Mouse (Mus musculus): ENCODE data around the gene Gm49322.

DNA sequence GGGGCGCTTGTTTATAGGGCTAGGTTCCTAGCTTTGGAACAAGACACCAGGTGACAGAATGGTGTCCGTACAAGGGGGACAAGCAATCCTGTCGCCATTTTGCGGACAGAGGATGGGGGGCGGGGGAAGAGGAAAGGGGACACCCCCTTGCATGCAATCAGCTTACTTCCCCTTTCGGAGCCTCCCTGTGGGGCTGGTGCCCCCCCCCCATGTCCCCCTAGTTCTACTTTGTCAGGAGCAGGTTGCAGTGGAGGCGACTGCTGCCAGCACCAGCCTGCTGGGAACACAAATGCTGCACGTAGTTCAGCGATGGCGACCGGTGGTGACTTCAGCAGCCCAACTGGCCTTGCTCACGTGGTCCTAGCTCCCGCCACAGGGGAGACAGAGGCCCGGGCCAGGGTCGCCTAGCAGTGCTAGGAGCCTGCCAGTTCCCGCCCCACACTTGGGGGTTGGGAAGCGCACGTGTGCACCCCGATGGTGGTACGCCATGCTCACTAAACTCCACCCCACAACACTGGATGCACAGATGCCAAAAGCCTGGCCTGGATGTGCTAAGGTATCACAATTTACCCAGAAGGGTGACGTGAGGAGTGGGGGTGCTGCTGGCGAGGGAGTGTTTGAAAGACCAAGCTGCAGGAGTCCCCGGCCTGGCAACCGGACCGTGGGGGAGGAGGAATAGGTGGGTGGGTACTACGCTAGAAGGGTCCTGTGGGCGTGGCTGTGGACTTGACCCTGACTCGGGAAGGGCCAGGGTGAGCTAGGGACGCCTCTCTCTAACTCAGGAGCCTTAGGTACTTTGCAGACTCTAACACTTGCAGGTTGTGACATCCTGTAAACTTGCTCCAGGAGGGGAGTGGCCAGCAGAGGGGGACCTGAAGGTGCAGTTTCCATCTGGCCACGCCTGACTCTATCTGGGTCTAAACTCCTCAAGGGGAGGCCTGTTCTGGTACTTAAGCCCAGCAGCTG is 34.7 kb upstream of the Gm49322 start:
- TF ChIP-seq CTCF (conservative IDR thresholded peaks at IDR 0.05; ENCODE audit: low read length) (no peak), POU5F1 (IDR thresholded peaks at IDR 0.05; ENCODE audit: borderline replicate concordance, low read length) (no peak), NANOG (IDR thresholded peaks at IDR 0.05; ENCODE audit: borderline replicate concordance, low read length) (no peak)
